8 mouse cellular contexts compared by ENCODE assay signal in the genomic region with DNA sequence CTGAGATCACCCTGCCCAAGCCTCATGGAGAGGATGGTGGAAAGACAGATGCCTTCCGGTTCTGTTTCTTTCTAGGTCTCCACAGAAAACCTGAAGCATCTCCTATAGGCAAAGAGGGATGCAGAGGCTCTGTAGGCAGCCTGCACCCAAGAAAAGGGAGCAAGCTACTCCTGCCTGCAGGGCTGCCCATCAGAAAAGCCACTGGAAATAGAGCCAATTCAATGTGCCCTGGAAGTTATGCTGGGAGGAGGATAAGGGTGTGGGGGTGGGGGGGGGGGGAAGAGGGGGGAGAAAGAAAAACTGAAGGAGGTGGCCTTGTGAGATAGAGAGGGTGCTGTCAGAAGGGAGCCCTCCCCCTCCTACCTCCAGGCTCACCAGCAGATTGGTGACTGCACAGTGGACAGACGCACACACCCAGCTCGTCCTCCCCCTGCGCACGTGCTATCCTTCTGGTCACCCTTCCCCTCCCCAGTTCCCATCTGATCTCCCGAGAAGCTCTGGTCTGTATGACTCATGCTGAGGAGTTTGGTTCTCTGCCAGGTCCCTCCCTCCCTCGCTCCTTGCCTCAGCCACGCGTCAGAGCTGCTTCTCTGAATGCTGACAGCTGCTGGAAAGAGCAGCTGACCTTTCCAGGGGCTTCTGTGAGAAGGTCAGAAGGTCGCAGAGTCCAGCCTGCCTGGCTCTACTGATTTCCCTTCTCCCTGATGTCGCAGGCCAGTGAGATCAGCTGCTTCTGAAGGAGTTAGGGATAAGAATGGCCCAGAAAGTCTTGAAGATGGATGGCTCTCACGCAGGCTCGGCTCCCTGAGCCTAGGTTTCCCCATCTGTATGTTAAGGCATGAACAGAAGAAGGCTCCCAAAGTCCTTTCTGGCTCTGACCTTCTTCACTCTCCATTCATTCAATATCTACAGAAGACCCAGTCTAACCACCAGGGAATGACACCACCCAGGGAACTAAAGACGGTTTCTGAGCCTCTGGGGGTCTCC. TPM values are rescaled to one million over a fixed set of nuclear protein-coding genes. Genes with fewer than 3 reads are reported as not detected.
DNase-seq lines count a peak whose midpoint lies in the region; ATAC-seq and TF ChIP-seq lines count a peak whose summit lies in the region.

No protein-coding gene starts in this region.

- H3K79me2 ChIP-seq in heart, adult 2 months (replicated peaks; ENCODE audit: control insufficient read depth, insufficient read depth, low read length), result no peaks in the 10 kb centered on the region

- no peaks in the 10 kb centered on the region for H3K27me3 ChIP-seq in embryonic facial prominence, embryonic 14.5 days (replicated peaks; ENCODE audit: control insufficient read depth, insufficient read depth, low read length)
- H3K27me3 ChIP-seq in heart, adult 2 months (ENCODE audit: control insufficient read depth, insufficient read depth, low read length), result no peaks in the 10 kb centered on the region
- no peaks in the 10 kb centered on the region for H3K27me3 ChIP-seq in limb, embryonic 10.5 days (ENCODE audit: low read depth, poor library complexity, severe bottlenecking)
- peaks cover 4% of the 10 kb centered on the region; the same call in 1 of the 2 replicates for H3K27me3 ChIP-seq in midbrain, embryonic 10.5 days (ENCODE audit: low read depth, poor library complexity, severe bottlenecking)

- H3K9ac ChIP-seq in embryonic facial prominence, embryonic 14.5 days (ENCODE audit: low read depth, low read length), result no peak overlapping the region
- no peak overlapping the region for H3K9ac ChIP-seq in heart, adult 2 months (ENCODE audit: low read depth, low read length)

- DNase-seq in embryonic facial prominence, embryonic 14.5 days (ENCODE audit: low spot score), result peak; percentile 98
- DNase-seq in heart, adult 2 months, result peak; percentile 88 to 92
- DNase-seq in kidney, adult 8-10 months, result peak; percentile 85 to 87
- peak; percentile 60 for DNase-seq in limb, embryonic 10.5 days (ENCODE audit: low spot score)
- peak; percentile 80 for DNase-seq in midbrain, embryonic 10.5 days (ENCODE audit: low spot score)
- DNase-seq in right cerebral cortex, postnatal 36 days (ENCODE audit: low spot score in 2 of 2), result peak; percentile 90 to 93

- peaks cover 47% of the 10 kb centered on the region for H3K4me1 ChIP-seq in bone marrow macrophage, adult 2 months (ENCODE audit: control insufficient read depth, insufficient read depth, low read length)
- H3K4me1 ChIP-seq in embryonic facial prominence, embryonic 14.5 days (ENCODE audit: control insufficient read depth, insufficient read depth, low read length), result peaks cover 12% of the 10 kb centered on the region
- H3K4me1 ChIP-seq in heart, adult 2 months (ENCODE audit: control insufficient read depth, insufficient read depth, low read length), result peaks cover 4% of the 10 kb centered on the region
- peaks cover 13% of the 10 kb centered on the region for H3K4me1 ChIP-seq in limb, embryonic 10.5 days
- H3K4me1 ChIP-seq in midbrain, embryonic 10.5 days, result peaks cover 33% of the 10 kb centered on the region

- 15% methylated on average over 12 of the region's 14 CpGs for WGBS in embryonic facial prominence, embryonic 14.5 days
- WGBS in heart, adult 2 months, result 18% methylated on average over 14 of the region's 14 CpGs
- 24% methylated on average over 14 of the region's 14 CpGs for WGBS in limb, embryonic 10.5 days
- WGBS in midbrain, embryonic 10.5 days, result 22% methylated on average over 14 of the region's 14 CpGs

- peak overlapping the region; percentile 11; the same call in 1 of the 2 replicates for H3K4me3 ChIP-seq in bone marrow macrophage, adult 2 months (ENCODE audit: insufficient read depth, low read length)
- no peak overlapping the region for H3K4me3 ChIP-seq in embryonic facial prominence, embryonic 14.5 days (ENCODE audit: low read depth, low read length)
- no peak overlapping the region for H3K4me3 ChIP-seq in heart, adult 2 months
- no peak overlapping the region; the same call in 1 of the 2 replicates for H3K4me3 ChIP-seq in limb, embryonic 10.5 days
- H3K4me3 ChIP-seq in midbrain, embryonic 10.5 days, result no peak overlapping the region

- ATAC-seq in embryonic facial prominence, embryonic 14.5 days (ENCODE audit: low read depth), result peak; percentile 93
- no peak for ATAC-seq in erythroid progenitor cell, adult 5-6 weeks (replicated peaks; ENCODE audit: low FRiP score, poor library complexity, severe bottlenecking)

- H3K27ac ChIP-seq in bone marrow macrophage, adult 2 months (ENCODE audit: insufficient read depth, low read depth, low read length), result peak overlapping the region; percentile 47
- H3K27ac ChIP-seq in embryonic facial prominence, embryonic 14.5 days (replicated peaks; ENCODE audit: low read depth, low read length), result peak overlapping the region; percentile 3
- H3K27ac ChIP-seq in heart, adult 2 months, result peak overlapping the region; percentile 31; the same call in 1 of the 2 replicates
- 0 out of 2 replicates have a peak overlapping the region, but pooled peaks have one; percentile 25 for H3K27ac ChIP-seq in limb, embryonic 10.5 days
- peak overlapping the region; percentile 72 for H3K27ac ChIP-seq in midbrain, embryonic 10.5 days (replicated peaks)

- intact Hi-C loops in heart, adult 2 months (cut with DNase I), result no loop called here

- peak; percentile 62 for TF ChIP-seq EP300 in heart, adult 2 months (IDR thresholded peaks at IDR 0.05; ENCODE audit: insufficient read depth, low read depth, low read length)

- H3K9me3 ChIP-seq in embryonic facial prominence, embryonic 14.5 days (ENCODE audit: control insufficient read depth, low read length), result 0 out of 2 replicates have a peak, but pooled peaks cover 5% of the 10 kb centered on the region
- H3K9me3 ChIP-seq in limb, embryonic 10.5 days (replicated peaks), result no peaks in the 10 kb centered on the region
- H3K9me3 ChIP-seq in midbrain, embryonic 10.5 days (replicated peaks), result 0 out of 2 replicates have a peak, but pooled peaks cover 3% of the 10 kb centered on the region

- H3K4me2 ChIP-seq in embryonic facial prominence, embryonic 14.5 days (ENCODE audit: low read depth, low read length), result peak overlapping the region; percentile 33

- H3K36me3 ChIP-seq in embryonic facial prominence, embryonic 14.5 days (ENCODE audit: control insufficient read depth, insufficient read depth, low read length), result no peaks in the 10 kb centered on the region
- no peaks in the 10 kb centered on the region for H3K36me3 ChIP-seq in heart, adult 2 months (ENCODE audit: control insufficient read depth, insufficient read depth, low read length)
- no peaks in the 10 kb centered on the region for H3K36me3 ChIP-seq in limb, embryonic 10.5 days
- no peaks in the 10 kb centered on the region for H3K36me3 ChIP-seq in midbrain, embryonic 10.5 days

- TF ChIP-seq CTCF in bone marrow macrophage, adult 2 months (IDR thresholded peaks at IDR 0.05; ENCODE audit: low read depth, low read length), result no peak
- no peak for TF ChIP-seq CTCF in heart, adult 2 months (IDR thresholded peaks at IDR 0.05)

- no peak for TF ChIP-seq POLR2A in bone marrow macrophage, adult 2 months (IDR thresholded peaks at IDR 0.05; ENCODE audit: borderline replicate concordance, low read depth, low read length)
- TF ChIP-seq POLR2A in heart, adult 2 months (IDR thresholded peaks at IDR 0.05; ENCODE audit: insufficient read depth, low read depth, low read length), result no peak

RNA-seq across cellular contexts. Expression of a gene that starts 46.2 kb away (rescaled TPM):
- polyA plus RNA-seq in bone marrow macrophage, adult 2 months (2012; ENCODE audit: insufficient read depth, insufficient read length, missing spikeins), result 2.3 and 2.7 TPM in 2 replicates
- 2.4 TPM in 2 replicates for polyA plus RNA-seq in embryonic facial prominence, embryonic 14.5 days (2014; fragmentation: Nextera tagmentation; extraction: Ambion mirVana)
- 1 to 10 TPM; 1.1 to 1.7 TPM for total RNA-seq in heart, adult 2 months (2021)
- 1.2 and 1.5 TPM in 2 replicates for polyA plus RNA-seq in heart, adult 2 months (2012; rRNA removed)
- polyA plus RNA-seq in limb, embryonic 10.5 days (2016; fragmentation: Nextera tagmentation; extraction: Ambion mirVana), result 0.33 and 0.69 TPM in 2 replicates
- polyA plus RNA-seq in midbrain, embryonic 10.5 days (2016; fragmentation: Nextera tagmentation; extraction: Ambion mirVana), result 0.35 and 0.52 TPM in 2 replicates
- 1.1 TPM in 1 of 2 replicates, not detected in the other for total RNA-seq in erythroid progenitor cell, adult 5-6 weeks (2015; ENCODE audit: low replicate concordance)
- 0.26 TPM in 1 of 2 replicates, not detected in the other for total RNA-seq in erythroid progenitor cell, adult 5-6 weeks (2017; ENCODE audit: low replicate concordance)

Comparison
In these comparisons a context has a peak if more than half of its experiments do, and no peak if none do; other contexts are left out.
1. H3K27ac ChIP-seq: peak in every context shown above with its lines; median percentile 72 in midbrain, embryonic 10.5 days; 47 in bone marrow macrophage, adult 2 months; 31 in heart, adult 2 months; 25 in limb, embryonic 10.5 days; 3 in embryonic facial prominence, embryonic 14.5 days.